Mouse (Mus musculus): Measurements from ENCODE around the gene Slc25a34.

DNA sequence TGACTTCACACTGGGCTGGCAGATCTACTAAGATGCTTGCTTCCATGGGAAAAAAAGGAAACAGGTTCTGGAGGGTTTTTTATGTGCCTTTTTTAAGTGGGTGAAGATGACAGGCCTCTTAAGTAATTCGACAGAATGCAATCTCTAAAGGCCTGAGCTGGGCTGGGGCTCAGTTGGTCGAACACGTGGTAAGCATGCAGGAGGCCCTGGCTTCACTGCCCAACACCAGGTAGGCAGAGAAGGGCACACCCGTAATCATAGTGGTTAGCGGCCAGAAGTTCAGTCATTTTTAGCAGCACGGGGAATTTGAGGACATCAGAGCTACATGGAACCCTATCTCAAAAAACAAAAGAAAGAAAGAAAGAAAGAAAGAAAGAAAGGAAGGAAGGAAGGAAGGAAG is 30.9 kb upstream of the Slc25a34 start:
- TF ChIP-seq CTCF (IDR thresholded peaks at IDR 0.05) (no peak), EP300 (IDR thresholded peaks at IDR 0.05) (no peak)
